Mouse (Mus musculus): Measurements from ENCODE around the gene Gm42906. TPM values are rescaled to one million over a fixed set of nuclear protein-coding genes. Genes with fewer than 3 reads are reported as not detected.

The Gm42906 gene
- polyA plus RNA-seq, 1 experiment from 2014 or later: not detected

DNA sequence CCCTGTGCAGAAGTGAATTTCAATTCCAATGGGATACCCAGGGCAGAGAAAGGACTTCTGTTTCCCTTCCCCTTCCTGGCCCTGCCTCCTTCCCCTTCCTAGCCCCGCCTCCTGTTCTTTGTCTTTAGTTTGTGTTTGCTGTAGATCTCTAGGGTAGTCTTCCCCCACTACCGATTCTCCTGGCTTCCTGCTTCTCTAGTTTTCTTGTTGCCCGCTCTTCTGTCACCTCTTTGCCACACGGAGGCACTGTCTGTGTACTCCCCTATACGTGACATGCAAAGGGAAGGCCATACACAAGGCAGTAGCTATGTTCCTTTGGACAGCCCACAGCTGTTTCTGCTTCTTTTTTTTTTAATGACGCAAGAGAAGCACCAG is 371.1 kb downstream of the Gm42906 start:
- ATAC-seq: no peak
- H3K27ac ChIP-seq (ENCODE audit: low read length): no peak overlapping the region
- H3K9ac ChIP-seq (replicated peaks; ENCODE audit: low read depth, low read length): no peak overlapping the region
- H3K9me3 ChIP-seq (ENCODE audit: control insufficient read depth, low read length): 0 out of 2 replicates have a peak, but pooled peaks cover 2% of the 10 kb centered on the region
- no peak overlapping the region for H3K4me2 ChIP-seq (ENCODE audit: low read length)
- 81% methylated on average over 6 of the region's 6 CpGs for WGBS
- peaks cover 3% of the 10 kb centered on the region; the same call in 1 of the 2 replicates for H3K4me1 ChIP-seq (replicated peaks; ENCODE audit: control insufficient read depth, insufficient read depth, low read length)
- H3K36me3 ChIP-seq (ENCODE audit: control insufficient read depth, insufficient read depth): no peaks in the 10 kb centered on the region
- H3K27me3 ChIP-seq (replicated peaks; ENCODE audit: control insufficient read depth, insufficient read depth, low read length): no peaks in the 10 kb centered on the region
- H3K4me3 ChIP-seq (replicated peaks; ENCODE audit: low read length): no peak overlapping the region

DNA sequence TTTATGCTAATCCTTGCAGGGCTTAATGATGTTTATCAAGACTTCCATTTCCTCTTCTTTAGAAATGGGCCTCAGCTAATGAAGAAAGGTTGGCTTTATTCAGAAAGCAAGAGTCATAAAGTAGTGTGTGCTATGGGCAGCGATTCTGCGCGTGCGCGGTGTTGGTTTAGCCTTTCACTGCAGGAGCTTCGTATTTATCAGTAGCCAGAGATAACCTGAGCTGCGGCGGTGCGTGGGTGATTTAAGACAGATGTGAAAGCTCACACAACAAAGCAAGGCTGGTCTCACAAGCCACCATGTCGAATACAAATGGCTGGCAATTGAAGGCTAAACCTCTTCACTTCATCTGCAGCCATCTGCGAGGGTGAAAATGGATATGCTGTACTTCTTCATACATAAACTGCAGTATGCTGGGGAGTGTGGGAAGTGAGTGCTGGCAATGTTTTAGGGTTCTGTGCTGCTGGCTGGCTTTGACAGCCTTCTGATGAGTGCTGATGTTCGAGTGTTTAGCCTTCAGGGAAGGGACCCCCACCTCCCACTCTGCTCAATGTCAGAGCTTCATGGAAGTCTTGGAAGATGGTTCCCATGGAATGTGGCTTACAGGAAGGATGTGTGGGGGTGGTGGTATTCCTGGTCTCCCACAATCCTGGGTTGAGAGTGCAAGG is 371.6 kb downstream of the Gm42906 start:
- peaks cover 3% of the 10 kb centered on the region; the same call in 1 of the 2 replicates for H3K4me1 ChIP-seq (replicated peaks; ENCODE audit: control insufficient read depth, insufficient read depth, low read length)
- ATAC-seq: 0 out of 2 replicates have a peak, but pooled peaks have one; percentile 33
- H3K4me2 ChIP-seq (ENCODE audit: low read length): no peak overlapping the region
- H3K27me3 ChIP-seq (replicated peaks; ENCODE audit: control insufficient read depth, insufficient read depth, low read length): no peaks in the 10 kb centered on the region
- H3K27ac ChIP-seq (ENCODE audit: low read length): no peak overlapping the region
- 0 out of 2 replicates have a peak, but pooled peaks cover 2% of the 10 kb centered on the region for H3K9me3 ChIP-seq (ENCODE audit: control insufficient read depth, low read length)
- 78% methylated on average over 12 of the region's 12 CpGs for WGBS
- no peaks in the 10 kb centered on the region for H3K36me3 ChIP-seq (ENCODE audit: control insufficient read depth, insufficient read depth)
- H3K9ac ChIP-seq (replicated peaks; ENCODE audit: low read depth, low read length): no peak overlapping the region
- no peak overlapping the region for H3K4me3 ChIP-seq (replicated peaks; ENCODE audit: low read length)

DNA sequence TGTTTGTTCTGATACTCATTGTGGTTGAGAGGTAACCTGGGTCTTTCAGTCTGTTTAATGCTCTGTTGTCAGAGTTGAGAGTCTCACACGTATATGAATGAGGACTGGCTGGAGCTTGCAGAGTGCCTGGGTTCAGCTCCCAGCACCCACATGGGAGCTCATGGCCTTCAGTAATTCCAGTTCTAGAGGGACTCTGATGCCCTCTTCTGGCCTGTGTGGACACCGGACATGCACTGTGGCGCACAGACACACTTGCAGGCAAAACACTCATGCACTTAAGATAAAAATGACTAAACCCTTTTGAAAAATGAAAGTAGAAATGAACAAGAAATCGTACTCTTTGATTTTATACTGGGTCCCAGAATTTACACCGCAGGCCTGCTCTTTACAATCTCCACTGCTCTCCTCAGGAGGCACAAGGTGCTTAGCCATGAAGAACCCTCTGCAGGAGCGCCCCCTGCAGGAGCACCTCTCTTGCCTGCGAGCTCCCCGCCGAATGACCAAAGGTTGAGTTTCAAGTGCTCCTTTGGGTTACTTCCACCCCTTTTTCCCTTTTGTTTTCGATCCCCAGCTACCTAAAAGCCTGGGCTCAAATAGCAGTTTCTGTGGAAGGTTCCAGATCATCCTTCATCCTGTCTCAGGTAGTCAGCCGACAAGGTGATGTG is 372.4 kb downstream of the Gm42906 start:
- no peak overlapping the region for H3K9ac ChIP-seq (replicated peaks; ENCODE audit: low read depth, low read length)
- no peak overlapping the region for H3K27ac ChIP-seq (ENCODE audit: low read length)
- H3K4me1 ChIP-seq (replicated peaks; ENCODE audit: control insufficient read depth, insufficient read depth, low read length): peaks cover under 1% of the 10 kb centered on the region; the same call in 1 of the 2 replicates
- 88% methylated on average over 11 of the region's 11 CpGs for WGBS
- no peaks in the 10 kb centered on the region for H3K27me3 ChIP-seq (replicated peaks; ENCODE audit: control insufficient read depth, insufficient read depth, low read length)
- H3K36me3 ChIP-seq (ENCODE audit: control insufficient read depth, insufficient read depth): no peaks in the 10 kb centered on the region
- no peak for ATAC-seq
- 0 out of 2 replicates have a peak, but pooled peaks cover 2% of the 10 kb centered on the region for H3K9me3 ChIP-seq (ENCODE audit: control insufficient read depth, low read length)
- no peak overlapping the region for H3K4me2 ChIP-seq (ENCODE audit: low read length)
- no peak overlapping the region for H3K4me3 ChIP-seq (replicated peaks; ENCODE audit: low read length)

DNA sequence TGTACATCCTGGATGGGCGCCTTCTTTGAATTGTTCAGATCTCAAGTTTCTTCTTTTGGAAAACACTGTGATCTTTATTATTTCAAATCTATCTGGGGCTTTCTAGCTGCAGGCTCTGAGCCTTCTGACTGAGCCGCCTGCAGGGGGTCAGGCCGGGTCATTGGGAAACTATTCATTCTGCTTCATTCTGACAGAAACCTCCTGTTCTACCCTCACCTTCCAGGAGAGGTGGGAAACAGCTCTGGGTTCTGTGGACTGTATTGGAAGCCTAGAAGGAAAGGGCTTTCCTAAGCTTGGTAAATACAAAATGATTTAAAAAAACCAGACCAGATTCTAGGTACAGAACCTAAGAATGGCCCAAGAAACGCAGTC is 373.2 kb downstream of the Gm42906 start:
- ATAC-seq: no peak
- H3K36me3 ChIP-seq (ENCODE audit: control insufficient read depth, insufficient read depth): no peaks in the 10 kb centered on the region
- no peak overlapping the region for H3K9ac ChIP-seq (replicated peaks; ENCODE audit: low read depth, low read length)
- H3K9me3 ChIP-seq (ENCODE audit: control insufficient read depth, low read length): 0 out of 2 replicates have a peak, but pooled peaks cover 2% of the 10 kb centered on the region
- no peak overlapping the region for H3K4me3 ChIP-seq (replicated peaks; ENCODE audit: low read length)
- H3K27me3 ChIP-seq (replicated peaks; ENCODE audit: control insufficient read depth, insufficient read depth, low read length): no peaks in the 10 kb centered on the region
- H3K4me2 ChIP-seq (ENCODE audit: low read length): no peak overlapping the region
- 43% methylated on average over 4 of the region's 4 CpGs for WGBS
- H3K4me1 ChIP-seq (replicated peaks; ENCODE audit: control insufficient read depth, insufficient read depth, low read length): no peaks in the 10 kb centered on the region; the same call in 1 of the 2 replicates
- H3K27ac ChIP-seq (ENCODE audit: low read length): no peak overlapping the region

DNA sequence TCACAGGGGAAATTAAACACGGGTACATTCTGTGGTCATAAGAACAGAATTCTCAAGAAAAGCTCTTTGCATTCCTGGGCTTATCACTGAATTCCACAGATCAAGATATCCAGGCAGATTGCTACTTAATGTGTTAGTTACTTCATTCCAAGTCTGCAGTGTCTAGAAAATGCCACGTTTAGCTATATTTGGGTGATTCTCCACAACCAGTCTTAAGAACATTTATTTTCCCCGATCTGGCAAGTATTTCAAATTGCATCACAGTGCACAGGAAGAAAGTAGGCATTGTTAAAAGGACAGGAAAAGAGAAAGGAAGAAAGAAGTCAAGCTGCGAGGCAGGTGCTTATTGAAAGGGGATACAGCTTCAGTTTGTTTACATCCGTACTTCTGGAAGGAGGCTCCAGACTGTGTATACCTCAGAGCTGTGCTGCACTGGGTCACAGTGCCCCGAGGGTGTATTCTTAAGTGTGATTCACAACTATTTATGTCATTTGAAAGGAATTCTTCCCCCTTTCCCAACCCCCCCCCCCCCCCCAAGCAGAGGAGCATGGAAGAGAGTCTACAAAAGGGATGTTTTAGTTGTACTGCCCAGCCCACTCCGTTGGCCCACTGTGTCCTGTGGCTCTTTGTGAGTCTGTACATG is 373.7 kb downstream of the Gm42906 start:
- 0 out of 2 replicates have a peak, but pooled peaks cover 2% of the 10 kb centered on the region for H3K9me3 ChIP-seq (ENCODE audit: control insufficient read depth, low read length)
- 26% methylated on average over 7 of the region's 7 CpGs for WGBS
- H3K4me2 ChIP-seq (ENCODE audit: low read length): no peak overlapping the region
- H3K27ac ChIP-seq (ENCODE audit: low read length): no peak overlapping the region
- ATAC-seq: 0 out of 2 replicates have a peak, but pooled peaks have one; percentile 38
- H3K4me1 ChIP-seq (replicated peaks; ENCODE audit: control insufficient read depth, insufficient read depth, low read length): no peaks in the 10 kb centered on the region; the same call in 1 of the 2 replicates
- no peak overlapping the region for H3K4me3 ChIP-seq (replicated peaks; ENCODE audit: low read length)
- H3K27me3 ChIP-seq (replicated peaks; ENCODE audit: control insufficient read depth, insufficient read depth, low read length): no peaks in the 10 kb centered on the region
- H3K36me3 ChIP-seq (ENCODE audit: control insufficient read depth, insufficient read depth): no peaks in the 10 kb centered on the region
- H3K9ac ChIP-seq (replicated peaks; ENCODE audit: low read depth, low read length): no peak overlapping the region

DNA sequence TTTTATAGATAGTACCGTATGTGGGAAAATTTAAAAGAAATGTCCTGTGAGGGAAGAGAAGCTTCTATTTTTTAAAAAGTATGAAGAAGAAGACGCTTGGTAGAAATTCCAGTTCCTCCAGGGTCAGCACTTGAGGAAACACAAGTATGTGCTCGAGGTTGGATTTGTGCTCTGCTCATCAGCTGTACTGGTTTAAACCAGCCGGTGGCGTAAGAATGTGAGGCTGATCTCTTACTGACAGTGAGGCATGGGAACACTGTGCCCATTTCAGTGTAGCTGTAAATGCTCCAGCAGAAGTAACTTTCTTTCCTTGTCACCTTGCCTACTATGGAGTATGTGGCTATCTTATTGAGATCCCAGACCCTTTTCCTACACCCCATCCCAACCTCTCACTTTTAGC is 374.8 kb downstream of the Gm42906 start:
- no peaks in the 10 kb centered on the region for H3K27me3 ChIP-seq (replicated peaks; ENCODE audit: control insufficient read depth, insufficient read depth, low read length)
- no peak overlapping the region for H3K9ac ChIP-seq (replicated peaks; ENCODE audit: low read depth, low read length)
- no peak overlapping the region for H3K27ac ChIP-seq (ENCODE audit: low read length)
- no peaks in the 10 kb centered on the region for H3K36me3 ChIP-seq (ENCODE audit: control insufficient read depth, insufficient read depth)
- no peaks in the 10 kb centered on the region; the same call in 1 of the 2 replicates for H3K4me1 ChIP-seq (replicated peaks; ENCODE audit: control insufficient read depth, insufficient read depth, low read length)
- H3K9me3 ChIP-seq (ENCODE audit: control insufficient read depth, low read length): 0 out of 2 replicates have a peak, but pooled peaks cover 2% of the 10 kb centered on the region
- ATAC-seq: no peak
- WGBS: 90% methylated on average over 5 of the region's 5 CpGs
- H3K4me2 ChIP-seq (ENCODE audit: low read length): no peak overlapping the region
- H3K4me3 ChIP-seq (replicated peaks; ENCODE audit: low read length): no peak overlapping the region

DNA sequence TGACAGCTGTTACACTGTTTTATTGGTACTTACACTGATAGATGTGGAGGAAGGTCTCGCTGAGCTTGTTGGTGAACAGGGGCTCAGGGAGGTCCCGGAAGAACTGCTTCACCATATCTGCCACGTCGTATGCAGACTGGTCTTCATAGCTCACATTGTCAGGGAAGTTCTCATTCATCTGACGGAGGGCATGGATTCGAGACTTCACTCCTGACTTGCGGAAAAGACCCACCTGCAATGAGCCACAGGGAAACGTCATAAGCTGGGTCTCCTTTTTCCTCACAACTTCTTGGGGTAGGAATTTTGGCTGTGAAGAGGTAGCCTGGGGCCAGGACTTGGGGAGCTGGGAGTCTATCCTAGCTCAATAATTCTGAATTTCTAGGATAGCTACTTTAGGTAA is 375.6 kb downstream of the Gm42906 start:
- Histone ChIP-seq H3K4me3 (replicated peaks; ENCODE audit: low read length) (no peak overlapping the region), H3K27ac (ENCODE audit: low read length) (no peak overlapping the region), H3K36me3 (ENCODE audit: control insufficient read depth, insufficient read depth) (no peaks in the 10 kb centered on the region), H3K9me3 (ENCODE audit: control insufficient read depth, low read length) (0 out of 2 replicates have a peak, but pooled peaks cover 2% of the 10 kb centered on the region), H3K9ac (replicated peaks; ENCODE audit: low read depth, low read length) (no peak overlapping the region), H3K4me1 (replicated peaks; ENCODE audit: control insufficient read depth, insufficient read depth, low read length) (no peaks in the 10 kb centered on the region; the same call in 1 of the 2 replicates), H3K4me2 (ENCODE audit: low read length) (no peak overlapping the region), H3K27me3 (replicated peaks; ENCODE audit: control insufficient read depth, insufficient read depth, low read length) (no peaks in the 10 kb centered on the region)
- ATAC-seq: no peak
- 98% methylated on average over 8 of the region's 8 CpGs for WGBS

DNA sequence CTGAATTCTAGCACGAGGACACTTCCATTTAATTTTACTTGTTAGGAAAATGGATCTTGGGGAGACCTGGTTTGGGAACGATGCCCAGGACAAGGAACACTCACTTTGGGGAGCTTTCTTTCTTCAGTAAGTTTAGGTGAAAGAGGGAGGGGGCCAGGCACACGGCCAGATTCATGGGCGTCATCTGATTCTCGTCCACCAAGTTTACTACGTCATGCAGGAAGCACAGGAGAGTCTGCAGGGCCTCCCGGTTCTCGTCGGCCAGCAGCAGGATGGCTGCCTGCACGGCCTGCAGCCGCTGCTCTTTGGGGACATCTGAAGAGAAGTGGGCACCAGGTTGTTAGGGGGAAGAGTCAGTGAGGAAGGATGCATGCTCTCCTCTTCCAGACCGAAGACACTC is 380.5 kb downstream of the Gm42906 start:
- Histone ChIP-seq H3K9me3 (ENCODE audit: control insufficient read depth, low read length) (0 out of 2 replicates have a peak, but pooled peaks cover 2% of the 10 kb centered on the region), H3K27ac (ENCODE audit: low read length) (no peak overlapping the region), H3K4me3 (replicated peaks; ENCODE audit: low read length) (no peak overlapping the region), H3K36me3 (ENCODE audit: control insufficient read depth, insufficient read depth) (no peaks in the 10 kb centered on the region), H3K9ac (replicated peaks; ENCODE audit: low read depth, low read length) (no peak overlapping the region), H3K27me3 (replicated peaks; ENCODE audit: control insufficient read depth, insufficient read depth, low read length) (no peaks in the 10 kb centered on the region), H3K4me2 (ENCODE audit: low read length) (no peak overlapping the region), H3K4me1 (replicated peaks; ENCODE audit: control insufficient read depth, insufficient read depth, low read length) (no peaks in the 10 kb centered on the region)
- ATAC-seq: no peak
- 87% methylated on average over 12 of the region's 12 CpGs for WGBS

DNA sequence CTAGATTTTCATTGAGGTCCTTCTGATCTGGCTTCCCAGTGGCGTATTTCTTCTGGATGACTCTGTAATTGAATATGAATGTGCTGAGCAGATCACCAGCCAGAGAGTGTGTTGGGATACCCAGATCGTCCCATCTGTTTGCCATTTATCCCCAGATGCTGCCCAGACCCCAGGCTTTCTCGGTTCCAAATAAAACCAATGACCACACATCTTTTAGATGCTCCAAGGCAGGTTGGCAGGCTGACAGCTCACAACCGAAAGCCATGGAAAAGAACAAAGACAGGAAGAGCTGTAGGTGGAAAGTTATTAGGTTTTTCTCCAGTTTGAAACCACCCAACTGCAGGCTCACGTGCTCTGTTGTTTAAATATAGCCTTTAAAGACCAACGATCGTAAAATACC is 381.0 kb downstream of the Gm42906 start:
- no peak overlapping the region for H3K9ac ChIP-seq (replicated peaks; ENCODE audit: low read depth, low read length)
- no peak for ATAC-seq
- no peaks in the 10 kb centered on the region for H3K4me1 ChIP-seq (replicated peaks; ENCODE audit: control insufficient read depth, insufficient read depth, low read length)
- no peaks in the 10 kb centered on the region for H3K36me3 ChIP-seq (ENCODE audit: control insufficient read depth, insufficient read depth)
- H3K4me3 ChIP-seq (replicated peaks; ENCODE audit: low read length): no peak overlapping the region
- 82% methylated on average over 7 of the region's 7 CpGs for WGBS
- no peak overlapping the region for H3K4me2 ChIP-seq (ENCODE audit: low read length)
- no peak overlapping the region for H3K27ac ChIP-seq (ENCODE audit: low read length)
- H3K9me3 ChIP-seq (ENCODE audit: control insufficient read depth, low read length): no peaks in the 10 kb centered on the region
- H3K27me3 ChIP-seq (replicated peaks; ENCODE audit: control insufficient read depth, insufficient read depth, low read length): no peaks in the 10 kb centered on the region

Measured in forebrain, embryonic 16.5 days (tissue).